Comparison of ENCODE assay signal across 8 mouse cellular contexts in the genomic region with DNA sequence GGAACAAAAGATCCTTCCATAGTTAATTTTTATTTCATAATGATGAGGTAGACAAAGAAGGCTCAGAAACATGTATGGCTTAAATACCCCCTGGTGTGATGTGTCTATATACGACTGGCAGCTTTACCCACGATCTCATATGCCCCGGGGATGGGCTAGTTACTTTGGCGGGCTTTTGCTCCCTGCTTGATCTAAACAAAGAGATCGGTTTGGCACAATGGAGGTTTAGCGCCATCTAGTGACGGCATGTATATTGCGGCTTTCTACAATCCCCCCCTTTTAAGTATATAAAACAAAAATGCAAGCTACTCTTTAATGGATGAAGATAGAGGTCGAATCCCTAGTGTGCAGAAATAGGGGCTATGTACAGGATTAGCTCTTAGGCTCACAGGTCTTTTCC.
A peak's percentile ranks its signal among the peaks of the same experiment; 100 is the strongest.
DNase-seq lines count a peak whose midpoint lies in the region; ATAC-seq and TF ChIP-seq lines count a peak whose summit lies in the region.
"Not testable (repeated sequence)": the region's sequence is repeated elsewhere in the genome, so short reads cannot be mapped to it uniquely, and the experiment has no call there.

No protein-coding gene starts in this region.

- not testable (repeated sequence) for TF ChIP-seq POLR2A in brain, embryonic 14.5 days (IDR thresholded peaks at IDR 0.05; ENCODE audit: borderline replicate concordance, extremely low read depth, insufficient read depth, insufficient read length, poor library complexity, severe bottlenecking)

- WGBS in embryonic facial prominence, embryonic 10.5 days, result 52% methylated on average over 9 of the region's 9 CpGs
- 42% methylated on average over 9 of the region's 9 CpGs for WGBS in heart, postnatal 0 days
- 51% methylated on average over 9 of the region's 9 CpGs for WGBS in midbrain, embryonic 14.5 days

- H3K9ac ChIP-seq in ES-E14 (ENCODE audit: insufficient read depth, low read depth, low read length, poor library complexity, severe bottlenecking); heart, postnatal 0 days (replicated peaks; ENCODE audit: low read depth, low read length); midbrain, embryonic 14.5 days (replicated peaks; ENCODE audit: low read length): not testable (repeated sequence)

- in situ Hi-C loops in ES-E14 (cut with MboI; ENCODE audit: low sequenced_read_pairs in 2 of 2, unreplicated experiment in 2 of 2), result not testable (repeated sequence)

- not testable (repeated sequence) for H3K9me3 ChIP-seq in ES-E14 (ENCODE audit: control insufficient read depth, insufficient read depth, low read depth, low read length); embryonic facial prominence, embryonic 10.5 days; heart, postnatal 0 days (replicated peaks; ENCODE audit: control insufficient read depth, low read length); midbrain, embryonic 14.5 days (ENCODE audit: control insufficient read depth, low read length)

- H3K27me3 ChIP-seq in embryonic facial prominence, embryonic 10.5 days (replicated peaks; ENCODE audit: low read depth, poor library complexity, severe bottlenecking); heart, postnatal 0 days (ENCODE audit: control insufficient read depth, insufficient read depth, low read length); midbrain, embryonic 14.5 days (ENCODE audit: control insufficient read depth, insufficient read depth, low read length): not testable (repeated sequence)

- not testable (repeated sequence) for H3K4me2 ChIP-seq in heart, postnatal 0 days (ENCODE audit: low read depth, low read length); midbrain, embryonic 14.5 days (ENCODE audit: low read length)

- DNase-seq in ES-E14 (ENCODE audit: low read depth, low spot score) (peak; percentile 31), liver (peak; percentile 12)
- DNase-seq in brain, embryonic 14.5 days (ENCODE audit: low read depth), result peak; percentile 31
- DNase-seq in embryonic facial prominence, embryonic 10.5 days (ENCODE audit: low spot score), result peak; percentile 22
- DNase-seq in heart, postnatal 0 days (ENCODE audit: low spot score), result not testable (repeated sequence)
- DNase-seq in kidney, postnatal 10 days, result peak; percentile 17
- peak; percentile 54 for DNase-seq in midbrain, embryonic 14.5 days
- DNase-seq in thymus, postnatal 4 days, result peak; percentile 17

- TF ChIP-seq CTCF in brain, embryonic 14.5 days (IDR thresholded peaks at IDR 0.05; ENCODE audit: borderline replicate concordance, extremely low read depth, insufficient read depth, insufficient read length), result peak; percentile 32; the same call in 1 of the 2 replicates
- TF ChIP-seq CTCF in heart, postnatal 0 days (IDR thresholded peaks at IDR 0.05; ENCODE audit: low read depth), result peak; percentile 42

- not testable (repeated sequence) for ATAC-seq in heart, postnatal 0 days (ENCODE audit: insufficient read depth, low read depth); midbrain, embryonic 14.5 days (ENCODE audit: low FRiP score, low TSS enrichment)

- H3K4me3 ChIP-seq in ES-E14 (ENCODE audit: insufficient read depth in 1 of 2, low read depth in 1 of 2, low read length in 2 of 2, poor library complexity in 1 of 2, severe bottlenecking in 1 of 2), result peak overlapping the region in 1 of 2 experiments; percentile 26; a peak in 1 of 4 replicates
- H3K4me3 ChIP-seq in embryonic facial prominence, embryonic 10.5 days; heart, postnatal 0 days (ENCODE audit: low read depth, low read length); midbrain, embryonic 14.5 days (replicated peaks; ENCODE audit: low read depth, low read length): not testable (repeated sequence)

- not testable (repeated sequence) for H3K4me1 ChIP-seq in ES-E14 (ENCODE audit: control insufficient read depth in 2 of 2, insufficient read depth in 2 of 2, low read length in 2 of 2, poor library complexity in 1 of 2); embryonic facial prominence, embryonic 10.5 days; heart, postnatal 0 days (ENCODE audit: control insufficient read depth, insufficient read depth); midbrain, embryonic 14.5 days (ENCODE audit: control insufficient read depth, insufficient read depth, low read length)

- TF ChIP-seq EP300 in heart, postnatal 0 days (IDR thresholded peaks at IDR 0.05; ENCODE audit: low read depth), result not testable (repeated sequence)

- H3K27ac ChIP-seq in ES-E14 (ENCODE audit: insufficient read depth, low read depth, low read length, poor library complexity, severe bottlenecking); embryonic facial prominence, embryonic 10.5 days (replicated peaks); heart, postnatal 0 days (ENCODE audit: low read depth); midbrain, embryonic 14.5 days (replicated peaks; ENCODE audit: low read depth, low read length): not testable (repeated sequence)

- H3K36me3 ChIP-seq in ES-E14 (ENCODE audit: control insufficient read depth, insufficient read depth, low read length, poor library complexity, severe bottlenecking); embryonic facial prominence, embryonic 10.5 days (replicated peaks); heart, postnatal 0 days (replicated peaks; ENCODE audit: control insufficient read depth, insufficient read depth, low read length); midbrain, embryonic 14.5 days (ENCODE audit: control insufficient read depth, insufficient read depth, low read length): not testable (repeated sequence)
